11 mouse cellular contexts compared by ENCODE assay signal in genomic region chr11:117995661-117996060, GRCm38 (mm10). TPM values are rescaled to one million over a fixed set of nuclear protein-coding genes. Genes with fewer than 3 reads are reported as not detected.
DNase-seq lines count a peak whose midpoint lies in the region; ATAC-seq and TF ChIP-seq lines count a peak whose summit lies in the region.
"Had no signal": no experiment of that assay in that cellular context is flagged by ENCODE, and none has a peak within 500 bp of the region (broad histone marks: within the 10 kb centered on the region; RNA-seq: fewer than 3 reads in every experiment).

No protein-coding gene starts in this region.

- DNase-seq in hindbrain, embryonic 11.5 days (ENCODE audit: low spot score) = no peak
- DNase-seq in 3T3-L1 (ENCODE audit: low read depth, low spot score) = peak; percentile 55
- DNase-seq in embryo, embryonic 11 days = no peak
- DNase-seq: cerebellum, postnatal 36 days; gastrocnemius, postnatal 25 days; retina, postnatal 1 day; thymus, postnatal 14 days had no signal

- H3K9me3 ChIP-seq in hindbrain, embryonic 12.5 days (replicated peaks) = no peaks in the 10 kb centered on the region
- H3K9me3 ChIP-seq in hindbrain, embryonic 11.5 days (ENCODE audit: control insufficient read depth, low read length) = no peaks in the 10 kb centered on the region
- H3K9me3 ChIP-seq in ES-Bruce4 (replicated peaks; ENCODE audit: control insufficient read depth, insufficient read depth, low read length, poor library complexity, severe bottlenecking) = no peaks in the 10 kb centered on the region
- no peaks in the 10 kb centered on the region for H3K9me3 ChIP-seq in limb, embryonic 15.5 days

- H3K36me3 ChIP-seq in hindbrain, embryonic 12.5 days = peaks cover 12% of the 10 kb centered on the region; the same call in 1 of the 2 replicates
- no peaks in the 10 kb centered on the region for H3K36me3 ChIP-seq in hindbrain, embryonic 11.5 days (ENCODE audit: control insufficient read depth, insufficient read depth, low read length)
- peaks cover 10% of the 10 kb centered on the region for H3K36me3 ChIP-seq in ES-Bruce4 (ENCODE audit: control insufficient read depth, insufficient read depth, low read length, poor library complexity, severe bottlenecking)
- peaks cover 22% of the 10 kb centered on the region for H3K36me3 ChIP-seq in limb, embryonic 15.5 days

- H3K27me3 ChIP-seq in hindbrain, embryonic 12.5 days = no peaks in the 10 kb centered on the region
- H3K27me3 ChIP-seq in hindbrain, embryonic 11.5 days (ENCODE audit: control insufficient read depth, insufficient read depth, low read length) = no peaks in the 10 kb centered on the region
- no peaks in the 10 kb centered on the region for H3K27me3 ChIP-seq in ES-Bruce4 (ENCODE audit: control insufficient read depth, insufficient read depth, low read length, poor library complexity, severe bottlenecking)
- no peaks in the 10 kb centered on the region for H3K27me3 ChIP-seq in limb, embryonic 15.5 days

- TF ChIP-seq EP300 in ES-Bruce4 (IDR thresholded peaks at IDR 0.05; ENCODE audit: insufficient read depth, low read depth, low read length) = no peak

- 51% methylated on average over 3 of the region's 3 CpGs for WGBS in hindbrain, embryonic 12.5 days
- 60% methylated on average over 3 of the region's 3 CpGs for WGBS in hindbrain, embryonic 11.5 days
- 45% methylated on average over 3 of the region's 3 CpGs for WGBS in limb, embryonic 15.5 days

- no peak for TF ChIP-seq POLR2A in ES-Bruce4 (IDR thresholded peaks at IDR 0.05; ENCODE audit: insufficient read depth, low read length)

- no peak overlapping the region for H3K4me2 ChIP-seq in hindbrain, embryonic 12.5 days (replicated peaks)
- no peak overlapping the region for H3K4me2 ChIP-seq in hindbrain, embryonic 11.5 days (replicated peaks; ENCODE audit: low read depth, low read length)
- H3K4me2 ChIP-seq in limb, embryonic 15.5 days = no peak overlapping the region

- TF ChIP-seq CTCF in ES-Bruce4 (IDR thresholded peaks at IDR 0.05; ENCODE audit: low read depth, low read length) = no peak

- 0 out of 2 replicates have a peak overlapping the region, but pooled peaks have one; percentile 27 for H3K9ac ChIP-seq in hindbrain, embryonic 12.5 days
- H3K9ac ChIP-seq in hindbrain, embryonic 11.5 days (ENCODE audit: low read depth, low read length) = no peak overlapping the region
- H3K9ac ChIP-seq in ES-Bruce4 (ENCODE audit: low read depth, poor library complexity, severe bottlenecking) = no peak overlapping the region
- peak overlapping the region; percentile 29; the same call in 1 of the 2 replicates for H3K9ac ChIP-seq in limb, embryonic 15.5 days

- ATAC-seq in hindbrain, embryonic 12.5 days (ENCODE audit: low FRiP score) = no peak
- ATAC-seq in hindbrain, embryonic 11.5 days (ENCODE audit: low FRiP score) = no peak
- ATAC-seq in limb, embryonic 15.5 days (ENCODE audit: insufficient number of reproducible peaks, low FRiP score, low TSS enrichment, low read depth) = no peak
- no peak for ATAC-seq in erythroblast, adult 5-6 weeks (replicated peaks; ENCODE audit: low FRiP score, poor library complexity, severe bottlenecking)

- peaks cover 25% of the 10 kb centered on the region for H3K4me1 ChIP-seq in hindbrain, embryonic 12.5 days
- no peaks in the 10 kb centered on the region for H3K4me1 ChIP-seq in hindbrain, embryonic 11.5 days (replicated peaks; ENCODE audit: control insufficient read depth, insufficient read depth, low read length)
- peaks cover 14% of the 10 kb centered on the region for H3K4me1 ChIP-seq in ES-Bruce4 (ENCODE audit: control insufficient read depth, insufficient read depth, low read length)
- peaks cover 40% of the 10 kb centered on the region for H3K4me1 ChIP-seq in limb, embryonic 15.5 days

- no peak overlapping the region for H3K27ac ChIP-seq in hindbrain, embryonic 12.5 days
- H3K27ac ChIP-seq in hindbrain, embryonic 11.5 days (ENCODE audit: low read depth, low read length) = no peak overlapping the region
- peak overlapping the region; percentile 70 for H3K27ac ChIP-seq in ES-Bruce4 (ENCODE audit: insufficient read depth, low read length)
- H3K27ac ChIP-seq in limb, embryonic 15.5 days = peak overlapping the region; percentile 92

- H3K4me3 ChIP-seq in hindbrain, embryonic 12.5 days = no peak overlapping the region
- H3K4me3 ChIP-seq in hindbrain, embryonic 11.5 days (ENCODE audit: low read depth, low read length) = no peak overlapping the region
- no peak overlapping the region for H3K4me3 ChIP-seq in ES-Bruce4 (ENCODE audit: low read depth, low read length)
- no peak overlapping the region for H3K4me3 ChIP-seq in limb, embryonic 15.5 days

RNA-seq across cellular contexts. Expression of gene Pgs1, which starts 9.6 kb away (rescaled TPM):
- 41.8 and 46.7 TPM in 2 replicates for polyA plus RNA-seq in hindbrain, embryonic 12.5 days (2016; fragmentation: Nextera tagmentation; extraction: Ambion mirVana)
- polyA plus RNA-seq in hindbrain, embryonic 11.5 days (2014; fragmentation: Nextera tagmentation; extraction: Ambion mirVana) = 38.6 and 39.1 TPM in 2 replicates
- 31.5 and 35.5 TPM in 2 replicates for polyA plus RNA-seq in ES-Bruce4 (2011; ENCODE audit: insufficient read depth, insufficient read length, low read depth, missing spikeins)
- 35.5 and 37.8 TPM in 2 replicates for polyA plus RNA-seq in limb, embryonic 15.5 days (2015; fragmentation: Nextera tagmentation; extraction: Ambion mirVana)
- total RNA-seq in erythroblast, adult 5-6 weeks (2015; ENCODE audit: low replicate concordance) = 9.2 and 14.6 TPM in 2 replicates
- 20.8 and 32.9 TPM in 2 replicates for total RNA-seq in erythroblast, adult 5-6 weeks (2017; ENCODE audit: low replicate concordance)

RNA-seq across cellular contexts. Expression of gene Socs3, which starts 25.8 kb away (rescaled TPM):
- 10.4 and 11.8 TPM in 2 replicates for polyA plus RNA-seq in hindbrain, embryonic 12.5 days (2016; fragmentation: Nextera tagmentation; extraction: Ambion mirVana)
- polyA plus RNA-seq in hindbrain, embryonic 11.5 days (2014; fragmentation: Nextera tagmentation; extraction: Ambion mirVana) = 3.4 and 5.6 TPM in 2 replicates
- polyA plus RNA-seq in ES-Bruce4 (2011; ENCODE audit: insufficient read depth, insufficient read length, low read depth, missing spikeins) = 53.8 and 61.5 TPM in 2 replicates
- 20.3 and 24.0 TPM in 2 replicates for polyA plus RNA-seq in limb, embryonic 15.5 days (2015; fragmentation: Nextera tagmentation; extraction: Ambion mirVana)
- 0.19 and 0.42 TPM in 2 replicates for total RNA-seq in erythroblast, adult 5-6 weeks (2015; ENCODE audit: low replicate concordance)
- total RNA-seq in erythroblast, adult 5-6 weeks (2017; ENCODE audit: low replicate concordance) = 1.3 and 1.5 TPM in 2 replicates

Comparison
In these comparisons a context has a peak if more than half of its experiments do, and no peak if none do; other contexts are left out.
1. H3K9ac ChIP-seq: peak in hindbrain, embryonic 12.5 days (single experiment) and limb, embryonic 15.5 days (single experiment); none in hindbrain, embryonic 11.5 days (single experiment) and ES-Bruce4 (single experiment).
2. H3K27ac ChIP-seq: peak in ES-Bruce4 (single experiment) and limb, embryonic 15.5 days (single experiment); none in hindbrain, embryonic 12.5 days (single experiment) and hindbrain, embryonic 11.5 days (single experiment).